Mouse (Mus musculus) frontal cortex, postnatal 25 days (tissue): Measurements from ENCODE around the gene Canx.
A peak's percentile ranks its signal among the peaks of the same experiment; 100 is the strongest.
"Not testable (repeated sequence)": the region's sequence is repeated elsewhere in the genome, so short reads cannot be mapped to it uniquely, and the experiment has no call there.

Experiments
- DNase-seq, 2 experiments: peaks; one replicate each; pipeline ENCODE4 v3.0.0; 2022; ENCODE audit warnings: low spot score in 2 of 2

The Canx gene

DNA sequence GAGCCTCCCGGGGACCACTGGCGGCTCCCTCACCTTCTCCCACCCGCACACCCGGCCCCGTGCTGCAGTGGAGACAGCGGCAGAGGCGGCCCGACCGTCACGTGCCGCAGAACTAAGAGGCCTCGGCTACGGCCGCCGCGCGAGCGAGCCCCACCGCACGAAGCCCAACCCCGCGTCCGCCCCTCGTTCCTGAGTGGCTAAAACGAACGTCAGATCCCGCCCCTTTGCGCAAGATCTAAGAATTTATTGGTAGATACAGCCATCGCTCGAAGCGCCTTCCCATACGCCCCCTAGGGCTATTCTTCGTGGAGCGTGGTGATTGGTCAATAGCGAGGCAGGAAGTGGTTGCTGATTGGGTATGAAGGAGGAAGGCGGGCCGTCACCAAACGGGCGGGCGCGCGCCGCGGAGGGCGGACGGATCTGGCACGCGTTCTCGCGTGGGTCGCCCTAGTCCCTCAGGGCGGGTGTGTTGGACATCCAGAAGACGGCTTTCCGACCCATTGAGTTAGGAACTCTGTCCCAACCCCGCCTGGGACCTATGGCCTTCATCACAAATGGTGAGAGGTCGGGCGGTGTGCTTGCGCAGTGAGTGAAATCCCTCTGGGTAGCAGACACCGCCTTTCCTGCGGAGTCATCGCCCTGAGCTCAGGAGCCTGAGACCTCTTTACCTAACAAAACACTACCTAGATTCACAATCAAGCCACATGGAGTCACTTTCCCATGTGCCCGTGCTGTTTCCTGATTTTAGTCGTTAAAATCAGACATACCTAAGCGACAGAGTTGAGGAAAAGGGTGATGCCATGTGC lies at the start of gene Canx:
Canx (minus strand) TSS at position 178 of the 806 bp plus-strand sequence.
- peak; percentile 98 for DNase-seq

- no peak for DNase-seq
Observed at GRCm38 (mm10) chr11:50374286-50375015, 49.0 kb upstream of the Canx start.

DNA sequence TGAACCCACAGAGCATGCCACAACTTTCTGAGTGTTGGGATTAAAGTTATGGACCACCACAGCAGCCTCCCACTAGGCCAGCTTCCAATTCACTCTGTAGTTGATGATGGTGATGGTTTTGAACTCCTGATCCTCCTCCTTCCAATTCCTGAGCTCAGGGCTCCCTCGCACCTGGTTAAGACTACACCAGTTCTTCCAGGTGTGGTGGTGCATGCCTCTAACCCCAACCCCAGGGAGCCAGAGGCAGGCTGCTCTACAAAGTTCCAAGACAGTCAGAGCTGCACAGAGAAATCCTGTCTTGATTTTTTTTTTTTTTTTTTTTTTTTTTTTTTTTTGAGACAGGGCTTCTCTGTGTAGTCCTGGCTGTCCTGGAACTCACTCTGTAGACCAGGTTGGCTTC lies 48.1 kb upstream of the Canx start:
- DNase-seq: no peak

- no peak for DNase-seq
Observed at GRCm38 (mm10) chr11:50373086-50373485, 47.6 kb upstream of the Canx start.

DNA sequence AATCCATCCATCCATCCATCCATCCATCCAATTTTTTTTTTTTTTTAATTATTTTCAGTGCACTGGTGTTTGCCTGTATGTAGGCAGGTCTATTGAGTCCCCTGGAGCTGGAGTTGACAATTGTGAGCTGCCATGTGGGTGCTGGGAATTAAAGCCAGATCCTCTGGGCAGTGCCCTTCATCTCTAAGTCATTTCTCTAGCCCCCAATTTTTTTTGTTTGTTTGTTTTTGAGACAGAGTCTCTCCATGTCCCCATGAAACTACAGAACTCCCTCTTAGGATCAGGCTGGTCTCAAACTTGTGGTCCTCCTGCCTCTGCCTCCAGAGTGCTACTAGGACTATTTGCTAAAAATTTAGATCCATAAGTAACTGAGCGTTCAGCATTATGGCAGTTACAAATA lies 46.4 kb upstream of the Canx start:
- no peak for DNase-seq

DNA sequence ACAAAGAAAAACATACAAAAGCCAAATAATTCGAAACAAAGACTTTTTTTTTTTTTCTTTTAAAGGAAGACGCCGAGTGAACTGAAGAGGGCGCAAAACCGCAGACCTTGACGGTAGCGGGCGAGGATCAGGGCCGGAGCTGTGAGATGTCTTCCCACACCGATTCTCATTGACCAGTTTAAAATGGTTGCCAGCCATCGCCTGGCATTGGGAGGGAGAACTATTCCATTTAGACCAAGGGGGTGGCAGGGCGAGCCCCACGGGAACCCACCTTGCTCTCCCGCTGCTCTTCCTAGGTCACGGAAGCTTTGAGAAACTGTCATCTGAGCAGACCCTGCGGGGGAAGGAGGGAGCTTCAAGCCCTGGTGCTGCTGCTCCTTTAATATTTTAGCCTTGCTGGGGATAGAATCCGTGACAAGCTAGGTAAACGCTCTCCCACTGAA lies 45.9 kb upstream of the Canx start:
- no peak for DNase-seq

DNA sequence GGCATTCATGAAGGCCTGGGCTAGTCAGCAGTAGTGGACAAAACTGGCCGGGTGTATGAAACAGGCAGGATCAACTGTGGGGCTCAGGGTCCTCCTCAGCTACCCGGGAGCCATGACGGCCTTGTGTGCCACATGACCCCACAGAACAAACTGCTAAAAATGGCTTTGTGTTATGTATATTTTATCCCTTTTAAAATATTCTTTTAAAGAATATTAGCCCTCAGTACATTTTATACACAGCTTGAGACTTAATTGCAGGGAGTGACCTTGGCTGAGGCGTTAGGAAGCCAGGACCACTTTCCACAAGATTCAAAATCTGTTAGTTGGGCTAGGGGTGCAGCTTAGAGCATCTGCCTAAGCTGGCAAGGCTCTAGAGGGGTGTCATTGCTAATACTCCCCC lies 45.5 kb upstream of the Canx start:
- DNase-seq: no peak

GRCm38 (mm10) chr11:50369360-50369911 lies 44.0 kb upstream of the Canx start:
- DNase-seq: no peak

DNA sequence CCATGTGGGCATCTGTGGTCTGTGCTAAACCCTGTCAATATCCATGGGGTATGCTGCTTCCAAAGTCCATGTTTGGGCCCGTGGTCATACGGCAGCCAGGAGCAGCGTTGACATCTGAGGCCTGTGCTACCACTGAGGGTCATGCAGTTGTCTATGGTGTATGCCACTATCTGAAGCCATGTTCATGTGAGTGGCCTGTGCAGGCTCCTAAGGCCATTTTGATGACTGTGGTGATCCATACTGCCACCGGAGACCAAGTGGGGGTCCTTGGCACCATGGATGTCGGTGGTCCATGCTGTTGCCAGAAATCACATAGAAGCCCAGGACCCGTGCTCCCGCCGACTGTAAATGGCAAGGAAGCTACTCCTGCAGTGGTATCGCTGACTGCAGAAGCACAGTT lies 42.1 kb upstream of the Canx start:
- no peak for DNase-seq

DNA sequence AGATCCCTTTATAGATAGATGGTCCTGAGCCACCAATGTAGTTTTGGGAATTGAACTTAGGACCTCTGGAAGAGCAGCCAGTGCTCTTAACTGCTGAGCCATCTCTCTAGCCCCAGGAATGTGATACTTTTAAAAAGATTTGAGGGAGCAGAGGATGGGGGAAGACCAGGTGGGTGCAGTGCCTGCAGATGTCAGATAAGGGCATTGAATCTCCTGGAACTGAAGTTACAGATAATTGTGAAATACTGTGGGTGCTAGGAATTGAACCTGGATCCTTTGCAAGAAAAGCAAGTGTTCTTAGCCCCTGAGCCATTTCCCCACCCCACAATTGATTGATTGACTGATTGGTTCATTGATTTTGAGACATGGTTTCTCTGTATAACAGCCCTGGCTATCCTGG lies 39.8 kb upstream of the Canx start:
- DNase-seq: no peak

- peak; percentile 56 to 64 for DNase-seq
Observed at GRCm38 (mm10) chr11:50364548-50364947, 39.1 kb upstream of the Canx start.

DNA sequence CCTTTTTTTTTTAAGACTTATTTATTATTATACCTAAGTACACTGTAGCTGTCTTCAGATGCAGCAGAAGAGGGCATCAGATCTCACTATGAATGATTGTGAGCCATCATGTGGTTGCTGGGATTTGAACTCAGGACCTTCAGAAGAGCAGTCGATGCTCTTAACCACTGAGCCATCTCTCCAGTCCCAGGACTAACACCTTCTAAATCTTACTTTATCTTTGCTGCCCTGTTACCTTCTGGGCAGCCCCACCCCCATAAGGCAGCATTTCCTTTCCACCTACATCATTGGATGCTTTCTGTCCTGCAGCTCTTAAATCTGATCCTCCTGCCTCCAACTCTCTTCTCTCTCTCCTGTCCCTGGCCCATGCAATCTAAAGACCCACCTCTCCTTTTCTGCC lies 35.8 kb upstream of the Canx start:
- not testable (repeated sequence) for DNase-seq

DNA sequence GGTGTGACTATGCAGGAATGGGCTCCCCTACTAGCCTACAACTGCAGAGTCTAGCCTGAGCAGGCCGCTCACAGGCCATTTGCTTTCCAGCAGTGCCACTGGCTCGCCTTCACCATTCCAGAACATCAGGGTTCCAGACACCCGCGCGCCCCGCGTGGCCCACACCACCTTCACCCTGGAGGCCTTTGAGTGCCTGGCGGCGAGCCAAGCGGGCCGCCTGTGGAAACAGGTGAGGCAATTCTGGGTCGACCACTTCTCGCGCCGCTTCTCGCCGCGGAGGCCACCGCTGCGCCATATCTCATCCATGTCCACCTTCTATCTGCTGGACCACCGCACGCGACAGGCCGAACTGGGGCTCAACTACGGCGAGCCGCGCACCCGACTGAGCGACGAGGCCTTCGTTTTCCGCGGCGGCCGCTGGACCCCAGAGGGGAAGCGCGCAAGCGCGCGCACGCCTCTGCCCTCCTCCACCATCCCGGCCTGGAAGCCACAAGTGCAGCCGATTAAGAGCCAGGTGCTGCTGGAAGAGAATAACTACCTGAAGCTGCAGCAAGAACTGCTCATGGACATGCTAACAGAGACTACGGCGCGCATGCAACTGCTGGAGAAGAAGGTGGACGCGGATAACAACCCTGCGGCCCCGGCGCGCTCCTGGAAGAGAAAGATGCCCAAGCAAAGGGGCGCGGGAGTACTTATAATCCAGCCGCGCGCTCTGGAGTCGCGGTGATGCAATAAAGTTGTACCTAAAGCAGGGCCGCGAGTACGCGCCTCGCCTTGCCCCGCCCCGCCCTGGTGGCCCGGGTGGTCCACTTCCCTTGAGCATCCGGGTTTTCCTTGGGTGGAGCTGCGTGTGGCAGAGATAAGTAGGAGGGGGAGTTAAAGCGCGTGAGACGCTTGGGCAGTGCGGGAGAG lies 33.7 kb upstream of the Canx start:
- DNase-seq: peak; percentile 40 to 44

DNA sequence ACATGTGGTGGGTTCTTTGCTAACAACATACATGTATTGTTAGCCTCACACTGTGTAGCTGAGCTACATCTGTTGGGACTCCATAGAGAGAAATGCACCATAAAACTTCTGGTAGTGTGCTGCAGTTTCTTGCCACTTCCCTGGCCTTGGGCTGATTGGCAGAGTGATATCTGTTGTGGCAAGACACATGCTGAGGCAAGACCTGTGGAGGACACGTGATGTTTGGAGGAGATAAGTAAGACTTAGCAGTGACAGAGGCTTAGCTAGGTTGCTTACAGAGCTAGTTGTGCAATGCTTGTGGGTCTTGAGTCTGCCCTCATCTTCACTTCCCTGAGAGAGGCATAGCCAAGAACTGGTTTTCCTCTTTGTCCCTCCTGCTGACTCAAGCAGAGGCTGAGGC lies 29.9 kb upstream of the Canx start:
- DNase-seq: no peak

DNA sequence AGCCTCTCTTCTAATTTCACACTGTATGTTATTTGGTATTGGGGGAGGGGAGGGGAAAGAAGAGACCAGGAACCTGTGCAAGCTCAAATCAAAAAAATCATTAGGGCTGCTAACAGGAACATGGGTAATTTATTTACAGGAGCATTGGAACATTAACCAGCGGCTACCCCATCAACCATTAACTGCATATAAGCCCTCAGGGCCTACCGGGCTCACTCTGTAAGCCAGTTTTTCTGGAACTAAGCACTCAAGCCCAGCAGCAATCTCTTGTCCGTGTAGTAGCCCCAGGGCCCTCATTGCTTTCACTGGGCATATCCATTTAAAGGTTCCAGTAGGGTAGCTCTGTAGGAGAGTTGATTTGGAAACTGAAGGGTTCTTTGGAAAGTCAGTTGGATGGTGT lies 29.4 kb upstream of the Canx start:
- no peak for DNase-seq

DNA sequence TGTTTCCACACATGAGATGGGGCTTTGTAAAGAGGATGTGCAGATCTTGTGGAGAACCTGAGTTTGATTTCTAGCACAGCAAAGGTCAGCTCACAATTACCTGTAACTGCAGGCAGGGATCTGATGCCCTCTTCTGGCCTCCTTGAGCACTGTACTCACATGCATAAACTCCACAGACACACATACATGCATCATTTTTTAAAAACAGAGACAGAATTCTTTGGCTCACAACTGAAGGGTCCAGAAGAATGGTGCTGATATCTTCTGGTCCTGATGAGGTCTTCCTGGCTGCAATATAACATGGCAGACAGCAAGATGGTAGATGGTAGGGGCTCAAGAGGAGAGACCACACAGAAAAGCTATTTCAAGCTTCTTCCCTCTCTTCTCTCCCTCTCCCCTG lies 28.7 kb upstream of the Canx start, which contains the start of gene Cby3:
Cby3 (plus strand) TSS at position 301 of the 400 bp plus-strand sequence.
- DNase-seq: no peak

- no peak for DNase-seq
Observed at GRCm38 (mm10) chr11:50352177-50352576, 26.7 kb upstream of the Canx start.

GRCm38 (mm10) chr11:50346256-50347032 lies 21.0 kb upstream of the Canx start:
- DNase-seq: no peak

DNA sequence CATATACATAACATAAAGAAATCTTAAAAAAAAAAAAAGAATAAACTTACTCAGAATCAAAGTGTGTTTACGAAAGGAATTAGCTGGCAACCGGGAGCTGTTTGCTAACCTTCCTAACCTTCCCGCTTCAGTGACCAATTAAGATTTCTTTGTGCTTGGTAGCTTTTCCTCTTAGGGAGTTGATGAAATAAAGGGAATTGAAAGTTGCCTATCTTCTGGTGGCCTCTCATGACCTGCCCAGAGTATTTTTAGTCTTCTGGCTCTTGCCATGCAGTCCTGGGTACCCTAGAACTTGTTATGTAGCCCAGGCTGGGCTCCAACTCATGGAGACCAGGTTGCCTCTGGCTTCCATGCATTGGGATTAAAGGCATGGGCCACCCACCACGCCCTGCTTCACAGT lies 20.0 kb upstream of the Canx start:
- DNase-seq: no peak

DNA sequence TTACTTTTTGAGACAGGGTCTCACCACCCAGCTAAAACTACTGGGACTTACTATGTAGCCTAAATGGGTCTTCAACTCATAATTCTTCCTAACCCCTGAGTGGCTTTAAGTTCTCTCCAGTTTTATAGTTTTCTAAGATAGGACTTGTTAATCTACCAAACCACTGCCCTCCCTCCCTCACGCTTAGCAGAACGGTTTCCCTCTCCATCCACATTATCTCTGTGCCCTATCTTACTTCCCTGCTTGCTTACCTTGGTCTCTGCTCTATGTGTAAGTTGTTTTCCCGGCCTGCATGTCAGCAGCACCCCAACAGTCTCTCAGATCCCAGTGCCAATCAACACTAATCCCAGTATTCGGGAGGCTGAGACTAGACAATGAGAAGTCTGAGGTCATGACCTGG lies 11.4 kb upstream of the Canx start:
- DNase-seq: no peak

GRCm38 (mm10) chr11:50336126-50336525 lies 10.7 kb upstream of the Canx start:
- no peak for DNase-seq
